Mouse (Mus musculus) G1E (cell line): ENCODE results near the gene Ddx3y. TPM values are rescaled to one million over a fixed set of nuclear protein-coding genes. Genes with fewer than 3 reads are reported as not detected.

ENCODE experiments used
- ATAC-seq: 2 replicates; pipeline ENCODE4 v1.8.0; 2016; ENCODE audit warnings: mild to moderate bottlenecking; ENCODE audit not compliant: insufficient number of reproducible peaks, poor library complexity, low FRiP score, severe bottlenecking; ENCODE audit errors: extremely low read depth
- DNase-seq: peaks from one replicate; pipeline ENCODE4 v3.0.0; 2012; ENCODE audit warnings: low spot score
- H3K27me3 ChIP-seq: 2 replicates; pipeline ENCODE4 v1.6.1; 2012; ENCODE audit warnings: mild to moderate bottlenecking, low read length, inconsistent platforms; ENCODE audit not compliant: insufficient read depth
- H3K36me3 ChIP-seq: replicated peaks from 2 replicates; pipeline ENCODE3; 2012; ENCODE audit warnings: mild to moderate bottlenecking, inconsistent platforms
- H3K4me1 ChIP-seq: 2 replicates; pipeline ENCODE4 v1.6.1; 2012; ENCODE audit warnings: low read depth, low read length, inconsistent platforms, mixed read lengths; ENCODE audit not compliant: insufficient read depth
- H3K4me3 ChIP-seq: 2 replicates; pipeline ENCODE4 v1.5.1; 2012; ENCODE audit warnings: low read depth, mild to moderate bottlenecking, inconsistent platforms, low read length, moderate library complexity, mixed read lengths
- H3K9me3 ChIP-seq: replicated peaks from 2 replicates; pipeline ENCODE4 v1.6.1; 2012; ENCODE audit warnings: inconsistent platforms
- CTCF ChIP-seq: IDR thresholded peaks from 2 replicates; pipeline ENCODE4 v1.5.1; 2012; ENCODE audit warnings: low read depth, low read length, inconsistent platforms, mixed read lengths
- GATA1 ChIP-seq: IDR thresholded peaks from 2 replicates; pipeline ENCODE4 v1.6.1; 2012; ENCODE audit warnings: borderline replicate concordance, low read length, inconsistent platforms, mixed read lengths
- GATA2 ChIP-seq: IDR thresholded peaks from 2 replicates; pipeline ENCODE4 v1.6.1; 2012; ENCODE audit warnings: low read depth, low read length, inconsistent platforms, borderline replicate concordance
- POLR2AphosphoS5 ChIP-seq: IDR thresholded peaks from 2 replicates; pipeline ENCODE4 v1.6.1; 2012; ENCODE audit warnings: low read depth, low read length, inconsistent platforms; ENCODE audit not compliant: insufficient replicate concordance
- TAL1 ChIP-seq: conservative IDR thresholded peaks from 2 replicates; pipeline ENCODE4 v1.6.1; 2012; ENCODE audit warnings: low read depth, low read length, inconsistent platforms, mixed read lengths
- polyA plus RNA-seq: library from polyadenylated mRNA; stranded (reverse); fragments of >175 nt; gene quantifications from 2 replicates; pipeline ENCODE4 v1.2.3, GENCODE M21; 2012
- total RNA-seq, 2 experiments: library from RNA; stranded (forward) in 1 of 2; stranded (reverse) in 1 of 2; fragments of 200-1000 nt in 1 of 2; fragments of >200 nt in 1 of 2; fragmentation: Nextera tagmentation in 1 of 2; gene quantifications; 2 replicates each; pipeline ENCODE4 v1.2.3; 2014 to 2017

Gene Ddx3y
- total and polyA plus RNA-seq, 3 experiments: 30.0 TPM; not detected in 2

GRCm38 (mm10) chrY:1244421-1244820 is 42.0 kb downstream of the Ddx3y start:
- Histone ChIP-seq H3K4me1 (no peaks in the 10 kb centered on the region), H3K9me3 (no peaks in the 10 kb centered on the region), H3K4me3 (no peak overlapping the region), H3K27me3 (no peaks in the 10 kb centered on the region), H3K36me3 (no peaks in the 10 kb centered on the region)
- ATAC-seq (no peak), DNase-seq (no peak)
- TF ChIP-seq GATA2 (no peak), POLR2AphosphoS5 (no peak), TAL1 (no peak), CTCF (no peak), GATA1 (no peak)

GRCm38 (mm10) chrY:1220001-1220400 is 66.4 kb downstream of the Ddx3y start:
- H3K4me3 ChIP-seq: no peak overlapping the region
- no peaks in the 10 kb centered on the region for H3K36me3 ChIP-seq
- H3K4me1 ChIP-seq: no peaks in the 10 kb centered on the region
- no peaks in the 10 kb centered on the region for H3K9me3 ChIP-seq
- H3K27me3 ChIP-seq: no peaks in the 10 kb centered on the region
- TF ChIP-seq CTCF (no peak), TAL1 (no peak), GATA1 (no peak), POLR2AphosphoS5 (no peak), GATA2 (no peak)
- DNase-seq (no peak), ATAC-seq (no peak)

Other genes with a start within 250 kb of the Ddx3y start
- gene Uty, start 40.9 kb downstream of the Ddx3y start, total RNA-seq (2014; fragmentation: Nextera tagmentation): not detected in 2 replicates
- gene Uty, start 40.9 kb downstream of the Ddx3y start, total RNA-seq (2017): not detected in 2 replicates
- gene Uty, start 40.9 kb downstream of the Ddx3y start, polyA plus RNA-seq: not detected in 2 replicates
- gene Usp9y, start 173.2 kb upstream of the Ddx3y start, total RNA-seq (2014; fragmentation: Nextera tagmentation): not detected in 2 replicates
- gene Usp9y, start 173.2 kb upstream of the Ddx3y start, total RNA-seq (2017): not detected in 2 replicates
- gene Usp9y, start 173.2 kb upstream of the Ddx3y start, polyA plus RNA-seq: not detected in 2 replicates